Mouse (Mus musculus) skeletal muscle tissue, adult 2 months (tissue): Measurements from ENCODE around the gene Pou3f1.

Experiments
- DNase-seq: peaks from one replicate; pipeline ENCODE4 v3.0.0-alpha.2; 2012; ENCODE audit warnings: low read depth, low spot score

The Pou3f1 gene

DNA sequence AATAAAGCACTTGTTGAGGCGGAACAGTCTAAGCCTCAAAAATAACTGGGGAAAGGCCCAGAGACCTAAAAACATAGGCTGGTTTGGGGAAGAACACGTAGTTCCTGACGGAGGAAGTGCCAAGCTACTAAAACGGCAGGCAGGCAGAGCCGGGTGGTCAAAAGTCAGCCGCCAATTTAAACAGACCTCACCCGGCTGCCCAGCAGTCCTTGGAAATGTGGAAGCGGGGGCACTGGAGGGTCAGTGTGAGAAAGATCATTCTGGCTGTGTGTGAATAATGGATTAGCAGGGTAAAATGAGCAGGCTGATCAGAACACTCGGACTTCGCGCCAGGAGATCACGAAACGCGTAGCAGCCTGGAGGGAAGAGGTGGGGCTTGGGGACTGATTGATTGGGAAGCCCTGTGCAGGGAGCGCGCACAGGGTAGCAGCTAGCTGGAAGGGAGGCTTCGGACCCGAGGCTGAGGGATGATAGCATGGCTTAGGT lies 53.4 kb downstream of the Pou3f1 start:
- DNase-seq, result no peak
